Mouse (Mus musculus): Measurements from ENCODE around the gene Rab31. TPM values are rescaled to one million over a fixed set of nuclear protein-coding genes. Genes with fewer than 3 reads are reported as not detected.

Gene Rab31
- polyA plus RNA-seq, 1 experiment from 2014 or later: 49.8 TPM

DNA sequence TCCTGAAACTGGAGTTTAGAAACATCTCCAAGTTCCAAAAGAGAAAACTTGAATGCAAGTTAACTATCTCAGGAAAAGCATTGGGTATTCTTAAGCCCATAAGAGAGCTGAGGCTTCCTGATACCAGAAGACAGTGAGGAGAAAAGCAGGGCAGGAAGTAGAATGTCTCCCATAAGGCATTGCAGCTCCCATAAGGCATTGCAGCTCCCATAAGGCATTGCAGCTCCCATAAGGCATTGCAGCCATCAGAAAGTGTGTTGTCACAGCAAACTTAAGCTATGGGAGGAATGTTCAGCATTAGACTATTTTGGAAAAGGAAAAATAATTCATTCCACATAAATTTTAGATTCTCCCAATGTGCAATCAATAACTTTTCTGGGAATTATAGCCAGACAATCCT is 51.2 kb downstream of the Rab31 start:
- Histone ChIP-seq H3K4me1 (peaks cover 7% of the 10 kb centered on the region; the same call in 1 of the 2 replicates), H3K27ac (replicated peaks) (no peak overlapping the region), H3K4me2 (replicated peaks) (no peak overlapping the region), H3K36me3 (0 out of 2 replicates have a peak, but pooled peaks cover 2% of the 10 kb centered on the region), H3K27me3 (no peaks in the 10 kb centered on the region), H3K4me3 (replicated peaks) (no peak overlapping the region), H3K9me3 (replicated peaks) (no peaks in the 10 kb centered on the region), H3K9ac (no peak overlapping the region)
- no peak for ATAC-seq (ENCODE audit: insufficient number of reproducible peaks, low FRiP score, low TSS enrichment, low read depth)

GRCm38 (mm10) chr17:65719826-65720225 is 52.7 kb downstream of the Rab31 start:
- Histone ChIP-seq H3K36me3 (0 out of 2 replicates have a peak, but pooled peaks cover 2% of the 10 kb centered on the region), H3K4me1 (peaks cover 7% of the 10 kb centered on the region; the same call in 1 of the 2 replicates), H3K4me3 (replicated peaks) (no peak overlapping the region), H3K27me3 (no peaks in the 10 kb centered on the region), H3K4me2 (replicated peaks) (no peak overlapping the region), H3K27ac (replicated peaks) (no peak overlapping the region), H3K9me3 (replicated peaks) (no peaks in the 10 kb centered on the region), H3K9ac (no peak overlapping the region)
- no peak for ATAC-seq (ENCODE audit: insufficient number of reproducible peaks, low FRiP score, low TSS enrichment, low read depth)
- WGBS: 90% methylated on average over 5 of the region's 5 CpGs

- no peaks in the 10 kb centered on the region for H3K9me3 ChIP-seq (replicated peaks)
- no peak overlapping the region for H3K27ac ChIP-seq (replicated peaks)
- 0 out of 2 replicates have a peak, but pooled peaks cover 2% of the 10 kb centered on the region for H3K36me3 ChIP-seq
- no peaks in the 10 kb centered on the region for H3K4me1 ChIP-seq
- no peak overlapping the region for H3K4me3 ChIP-seq (replicated peaks)
- H3K9ac ChIP-seq: no peak overlapping the region
- H3K4me2 ChIP-seq (replicated peaks): no peak overlapping the region
- no peak for ATAC-seq (ENCODE audit: insufficient number of reproducible peaks, low FRiP score, low TSS enrichment, low read depth)
- 84% methylated on average over 2 of the region's 2 CpGs for WGBS
- no peaks in the 10 kb centered on the region for H3K27me3 ChIP-seq
These were observed 54.0 kb downstream of the Rab31 start for GRCm38 (mm10) chr17:65718578-65718977.

DNA sequence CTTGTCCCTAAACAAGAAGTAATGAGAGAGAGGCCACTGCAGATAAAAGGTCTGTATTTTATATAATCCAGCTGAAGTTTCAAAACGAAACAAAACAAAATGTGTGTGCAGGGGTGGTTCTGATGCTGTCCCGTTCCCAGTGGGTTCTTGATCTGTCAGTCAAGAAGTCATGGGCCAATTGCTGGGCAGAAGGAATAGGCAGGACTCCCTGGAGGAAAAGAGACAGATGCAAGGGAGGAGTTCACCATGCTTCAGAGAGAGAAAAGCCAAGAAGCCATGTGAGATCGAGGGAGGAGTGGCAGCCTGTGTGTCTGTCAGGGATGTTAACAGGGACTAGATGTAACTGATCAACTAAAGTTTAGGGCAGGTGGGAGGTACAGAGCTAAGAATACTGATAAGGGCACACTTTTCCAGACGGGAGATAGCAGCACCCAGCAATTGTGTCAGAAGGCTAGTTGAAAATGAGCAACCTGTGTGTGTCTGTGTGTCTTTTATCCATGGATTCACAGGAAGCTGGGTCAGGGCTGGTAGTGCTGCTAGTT is 54.8 kb downstream of the Rab31 start:
- WGBS: 75% methylated on average over 4 of the region's 4 CpGs

GRCm38 (mm10) chr17:65714060-65714459 is 58.5 kb downstream of the Rab31 start:
- H3K4me2 ChIP-seq (replicated peaks): no peak overlapping the region
- H3K36me3 ChIP-seq: peaks cover 8% of the 10 kb centered on the region; the same call in 1 of the 2 replicates
- H3K4me1 ChIP-seq: no peaks in the 10 kb centered on the region
- no peaks in the 10 kb centered on the region for H3K27me3 ChIP-seq
- H3K4me3 ChIP-seq (replicated peaks): no peak overlapping the region
- H3K27ac ChIP-seq (replicated peaks): no peak overlapping the region
- peaks cover 8% of the 10 kb centered on the region; the same call in 1 of the 2 replicates for H3K9me3 ChIP-seq (replicated peaks)
- ATAC-seq (ENCODE audit: insufficient number of reproducible peaks, low FRiP score, low TSS enrichment, low read depth): no peak
- no peak overlapping the region for H3K9ac ChIP-seq
- 84% methylated on average over 8 of the region's 8 CpGs for WGBS

More for the DNA sequence above, 54.8 kb downstream of the Rab31 start:
- Histone ChIP-seq H3K4me3 (replicated peaks) (no peak overlapping the region), H3K27me3 (no peaks in the 10 kb centered on the region), H3K9ac (no peak overlapping the region), H3K9me3 (replicated peaks) (no peaks in the 10 kb centered on the region), H3K4me2 (replicated peaks) (no peak overlapping the region), H3K36me3 (0 out of 2 replicates have a peak, but pooled peaks cover 2% of the 10 kb centered on the region), H3K4me1 (no peaks in the 10 kb centered on the region), H3K27ac (replicated peaks) (no peak overlapping the region)
- no peak for ATAC-seq (ENCODE audit: insufficient number of reproducible peaks, low FRiP score, low TSS enrichment, low read depth)

DNA sequence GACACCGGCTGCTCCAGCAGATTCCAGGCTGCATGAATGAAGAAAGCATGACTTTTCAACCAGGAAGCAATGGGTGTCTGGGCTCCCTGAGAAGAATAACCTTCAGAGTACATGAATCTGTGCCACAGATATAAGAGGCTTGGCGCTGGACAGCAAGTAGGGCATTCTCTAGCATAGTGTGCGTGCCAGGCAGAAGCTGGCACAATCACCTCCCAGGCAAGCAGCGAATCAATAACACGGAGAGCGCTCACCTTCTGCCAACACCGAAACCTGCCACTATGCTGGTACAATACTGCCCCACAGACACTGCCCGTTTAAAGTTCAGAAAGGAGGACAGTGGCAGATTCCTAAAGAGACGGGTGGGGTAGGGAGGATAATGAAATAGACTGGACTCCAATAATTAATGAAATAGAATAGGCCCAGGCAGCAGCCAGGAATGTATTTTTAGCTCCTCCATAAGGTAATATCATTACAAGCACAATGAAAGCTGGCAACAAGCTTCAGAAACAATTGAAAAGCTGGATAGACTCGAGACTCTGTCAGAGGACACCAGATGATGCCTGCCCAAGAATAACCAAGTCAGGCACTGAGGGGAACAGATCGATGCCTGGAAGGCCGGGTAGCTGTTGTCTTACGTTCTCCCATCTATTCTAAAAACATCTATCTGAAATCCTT is 59.6 kb downstream of the Rab31 start:
- Histone ChIP-seq H3K27ac (replicated peaks) (no peak overlapping the region), H3K4me3 (replicated peaks) (no peak overlapping the region), H3K9me3 (replicated peaks) (peaks cover 8% of the 10 kb centered on the region; the same call in 1 of the 2 replicates), H3K27me3 (no peaks in the 10 kb centered on the region), H3K4me1 (no peaks in the 10 kb centered on the region), H3K4me2 (replicated peaks) (no peak overlapping the region), H3K36me3 (peaks cover 8% of the 10 kb centered on the region; the same call in 1 of the 2 replicates), H3K9ac (no peak overlapping the region)
- 90% methylated on average over 13 of the region's 13 CpGs for WGBS
- no peak for ATAC-seq (ENCODE audit: insufficient number of reproducible peaks, low FRiP score, low TSS enrichment, low read depth)

- Histone ChIP-seq H3K4me3 (replicated peaks) (no peak overlapping the region), H3K9me3 (replicated peaks) (peaks cover 8% of the 10 kb centered on the region; the same call in 1 of the 2 replicates), H3K27me3 (no peaks in the 10 kb centered on the region), H3K27ac (replicated peaks) (no peak overlapping the region), H3K36me3 (peaks cover 8% of the 10 kb centered on the region; the same call in 1 of the 2 replicates), H3K4me2 (replicated peaks) (no peak overlapping the region), H3K4me1 (no peaks in the 10 kb centered on the region), H3K9ac (no peak overlapping the region)
- 94% methylated on average over 5 of the region's 5 CpGs for WGBS
- no peak for ATAC-seq (ENCODE audit: insufficient number of reproducible peaks, low FRiP score, low TSS enrichment, low read depth)
These were observed 60.8 kb downstream of the Rab31 start for GRCm38 (mm10) chr17:65711779-65712178.

DNA sequence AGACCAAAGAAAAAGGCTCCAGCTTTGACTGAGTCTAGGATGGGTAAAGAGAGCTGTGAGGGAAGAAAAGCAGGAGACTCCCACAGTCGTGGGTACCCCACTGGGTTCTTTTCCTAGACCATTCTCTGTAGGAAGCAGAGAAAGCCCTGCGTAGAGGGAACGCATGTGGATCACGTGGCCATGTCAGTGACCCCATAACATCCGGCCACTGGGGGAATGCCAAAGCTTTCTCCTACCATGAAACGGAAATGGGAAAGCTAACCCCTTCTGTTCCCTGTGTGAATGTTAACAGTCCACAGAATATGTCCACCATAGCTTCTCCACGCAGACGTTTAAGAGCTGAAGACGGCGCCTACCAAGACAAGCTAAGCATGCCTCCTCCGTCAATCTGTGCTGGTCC is 62.0 kb downstream of the Rab31 start:
- WGBS: 90% methylated on average over 11 of the region's 11 CpGs
- Histone ChIP-seq H3K9me3 (replicated peaks) (peaks cover 8% of the 10 kb centered on the region; the same call in 1 of the 2 replicates), H3K4me3 (replicated peaks) (no peak overlapping the region), H3K36me3 (peaks cover 8% of the 10 kb centered on the region; the same call in 1 of the 2 replicates), H3K4me1 (no peaks in the 10 kb centered on the region), H3K9ac (no peak overlapping the region), H3K27me3 (no peaks in the 10 kb centered on the region), H3K4me2 (replicated peaks) (no peak overlapping the region), H3K27ac (replicated peaks) (no peak overlapping the region)
- ATAC-seq (ENCODE audit: insufficient number of reproducible peaks, low FRiP score, low TSS enrichment, low read depth): no peak

GRCm38 (mm10) chr17:65706220-65706619 is 66.3 kb downstream of the Rab31 start:
- H3K4me1 ChIP-seq: peaks cover 10% of the 10 kb centered on the region
- no peak for ATAC-seq (ENCODE audit: insufficient number of reproducible peaks, low FRiP score, low TSS enrichment, low read depth)
- 0 out of 2 replicates have a peak, but pooled peaks cover 1% of the 10 kb centered on the region for H3K9me3 ChIP-seq (replicated peaks)
- H3K4me3 ChIP-seq (replicated peaks): no peak overlapping the region
- WGBS: 78% methylated on average over 5 of the region's 5 CpGs
- H3K4me2 ChIP-seq (replicated peaks): no peak overlapping the region
- H3K9ac ChIP-seq: no peak overlapping the region
- H3K27ac ChIP-seq (replicated peaks): no peak overlapping the region
- H3K27me3 ChIP-seq: no peaks in the 10 kb centered on the region
- peaks cover 4% of the 10 kb centered on the region; the same call in 1 of the 2 replicates for H3K36me3 ChIP-seq

- Histone ChIP-seq H3K27ac (replicated peaks) (no peak overlapping the region), H3K9me3 (replicated peaks) (no peaks in the 10 kb centered on the region), H3K4me1 (peaks cover 14% of the 10 kb centered on the region), H3K27me3 (no peaks in the 10 kb centered on the region), H3K4me3 (replicated peaks) (no peak overlapping the region), H3K9ac (no peak overlapping the region), H3K36me3 (no peaks in the 10 kb centered on the region), H3K4me2 (replicated peaks) (no peak overlapping the region)
- ATAC-seq (ENCODE audit: insufficient number of reproducible peaks, low FRiP score, low TSS enrichment, low read depth): no peak
- 82% methylated on average over 13 of the region's 13 CpGs for WGBS
These were observed 68.8 kb downstream of the Rab31 start for GRCm38 (mm10) chr17:65703527-65704391.
